Mouse (Mus musculus) natural killer cell, adult 2 months (primary cell): ENCODE results near the gene Kalrn.

Experiments
- DNase-seq, 2 experiments: peaks; one replicate each; pipeline ENCODE4 v3.0.0; 2022; ENCODE audit warnings: low spot score in 2 of 2

Kalrn gene

GRCm38 (mm10) chr16:34262731-34263460 lies 310.4 kb downstream of the Kalrn start:
- DNase-seq, result no peak

- no peak for DNase-seq
Measured at GRCm38 (mm10) chr16:34260971-34261924, 312.1 kb downstream of the Kalrn start.

GRCm38 (mm10) chr16:34254646-34255022 lies 318.7 kb downstream of the Kalrn start:
- no peak for DNase-seq

- no peak for DNase-seq
Measured at GRCm38 (mm10) chr16:34254002-34254645, 319.2 kb downstream of the Kalrn start.

- no peak for DNase-seq
Measured at GRCm38 (mm10) chr16:34252670-34253069, 320.7 kb downstream of the Kalrn start.

- DNase-seq, result no peak
Measured at GRCm38 (mm10) chr16:34248256-34248655, 325.1 kb downstream of the Kalrn start.

GRCm38 (mm10) chr16:34241936-34242729 lies 331.2 kb downstream of the Kalrn start:
- DNase-seq, result no peak

GRCm38 (mm10) chr16:34239618-34240017 lies 333.7 kb downstream of the Kalrn start:
- no peak for DNase-seq

- no peak for DNase-seq
Measured at GRCm38 (mm10) chr16:34236898-34237611, 336.3 kb downstream of the Kalrn start.

- DNase-seq, result no peak
Measured at GRCm38 (mm10) chr16:34235086-34235485, 338.2 kb downstream of the Kalrn start.

GRCm38 (mm10) chr16:34231952-34232351 lies 341.4 kb downstream of the Kalrn start:
- no peak for DNase-seq

- no peak for DNase-seq
Measured at GRCm38 (mm10) chr16:34231146-34231545, 342.2 kb downstream of the Kalrn start.

GRCm38 (mm10) chr16:34229350-34229749 lies 344.0 kb downstream of the Kalrn start:
- DNase-seq, result no peak

GRCm38 (mm10) chr16:34228661-34229060 lies 344.7 kb downstream of the Kalrn start:
- DNase-seq, result no peak

GRCm38 (mm10) chr16:34212160-34212559 lies 361.2 kb downstream of the Kalrn start:
- no peak for DNase-seq

GRCm38 (mm10) chr16:34211243-34211642 lies 362.1 kb downstream of the Kalrn start:
- no peak for DNase-seq

- DNase-seq, result no peak
Measured at GRCm38 (mm10) chr16:34208748-34209147, 364.6 kb downstream of the Kalrn start.

GRCm38 (mm10) chr16:34207972-34208371 lies 365.4 kb downstream of the Kalrn start:
- DNase-seq, result no peak

- DNase-seq, result no peak
Measured at GRCm38 (mm10) chr16:34204527-34205139, 368.7 kb downstream of the Kalrn start.

- no peak for DNase-seq
Measured at GRCm38 (mm10) chr16:34199543-34199942, 373.8 kb downstream of the Kalrn start.
